ENCODE assay signal across 26 mouse cellular contexts in the genomic region with DNA sequence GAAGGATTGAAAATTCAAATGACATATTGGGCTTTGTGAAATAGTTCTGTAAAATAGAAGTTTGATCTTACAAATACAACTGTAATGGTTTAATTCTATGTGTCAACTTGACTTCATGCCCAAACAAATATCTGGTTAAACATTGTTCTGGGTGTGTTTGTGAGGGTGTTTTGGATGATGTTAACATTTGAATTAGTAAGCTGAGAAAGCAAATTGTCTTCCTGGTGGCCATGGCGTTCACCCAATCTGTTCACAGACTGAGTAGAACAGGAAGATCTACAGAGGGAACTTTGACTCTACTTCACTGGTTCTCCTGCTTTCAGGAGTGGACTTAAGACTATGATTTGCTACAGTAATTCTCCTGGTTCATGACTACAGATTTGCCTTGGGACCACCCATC.
"Had no signal": no experiment of that assay in that cellular context is flagged by ENCODE, and none has a peak within 500 bp of the region (broad histone marks: within the 10 kb centered on the region; RNA-seq: fewer than 3 reads in every experiment).

No protein-coding gene starts in this region.

- DNase-seq: gastrocnemius, adult 2 months; gastrocnemius, postnatal 10 days; gastrocnemius, postnatal 25 days; heart, adult 18-20 months; heart, postnatal 10 days; heart, postnatal 4 days; kidney, adult 11 months; kidney, adult 2 months; kidney, adult 9 months; kidney, postnatal 14 days; kidney, postnatal 36 days; left cerebral cortex, postnatal 4 days; liver, embryonic 13.5 days had no signal

- H3K9ac ChIP-seq: heart, embryonic 12.5 days; hindbrain, embryonic 12.5 days; hindbrain, embryonic 14.5 days; kidney, embryonic 15.5 days; limb, embryonic 13.5 days; limb, embryonic 15.5 days; liver, embryonic 13.5 days had no signal

- H3K4me2 ChIP-seq: heart, embryonic 12.5 days; hindbrain, embryonic 12.5 days; hindbrain, embryonic 14.5 days; kidney, embryonic 15.5 days; limb, embryonic 13.5 days; limb, embryonic 15.5 days; liver, embryonic 11.5 days; liver, embryonic 13.5 days had no signal

- H3K4me1 ChIP-seq: heart, embryonic 10.5 days; heart, embryonic 12.5 days; hindbrain, embryonic 10.5 days; hindbrain, embryonic 12.5 days; kidney, embryonic 15.5 days; limb, embryonic 13.5 days; limb, embryonic 15.5 days; liver, embryonic 13.5 days had no signal

- H3K4me3 ChIP-seq: gastrocnemius, adult 2 months; heart, embryonic 10.5 days; heart, embryonic 12.5 days; hindbrain, embryonic 10.5 days; hindbrain, embryonic 12.5 days; kidney, embryonic 15.5 days; limb, embryonic 13.5 days; limb, embryonic 15.5 days; liver, embryonic 13.5 days had no signal

- H3K27ac ChIP-seq: gastrocnemius, adult 2 months; heart, embryonic 10.5 days; hindbrain, embryonic 10.5 days; hindbrain, embryonic 12.5 days; hindbrain, embryonic 14.5 days; kidney, embryonic 15.5 days; kidney, postnatal 0 days; limb, embryonic 13.5 days; limb, embryonic 15.5 days; liver, embryonic 13.5 days had no signal

- H3K36me3 ChIP-seq: heart, embryonic 10.5 days; heart, embryonic 12.5 days; hindbrain, embryonic 10.5 days; hindbrain, embryonic 12.5 days; kidney, embryonic 15.5 days; limb, embryonic 13.5 days; limb, embryonic 15.5 days; liver, embryonic 13.5 days had no signal

- H3K27me3 ChIP-seq: heart, embryonic 12.5 days; hindbrain, embryonic 12.5 days; kidney, embryonic 15.5 days; limb, embryonic 13.5 days; limb, embryonic 15.5 days; liver, embryonic 13.5 days had no signal

- H3K9me3 ChIP-seq: heart, embryonic 10.5 days; hindbrain, embryonic 10.5 days; hindbrain, embryonic 12.5 days; kidney, embryonic 15.5 days; limb, embryonic 13.5 days; limb, embryonic 15.5 days; liver, embryonic 13.5 days had no signal

- ATAC-seq: forebrain, embryonic 16.5 days; hindbrain, embryonic 16.5 days; intestine, embryonic 16.5 days had no signal
